Mouse (Mus musculus) erythroblast, embryonic 14.5 days (primary cell): ENCODE data around the gene Kcnip3. TPM values are rescaled to one million over a fixed set of nuclear protein-coding genes. Genes with fewer than 3 reads are reported as not detected.

Source experiments
- H3K27me3 ChIP-seq: 2 replicates; pipeline ENCODE4 v1.6.1; 2012; ENCODE audit warnings: inconsistent platforms; ENCODE audit not compliant: control insufficient read depth
- H3K36me3 ChIP-seq: 2 replicates; pipeline ENCODE4 v1.6.1; 2012; ENCODE audit warnings: mild to moderate bottlenecking, inconsistent platforms; ENCODE audit not compliant: control insufficient read depth
- H3K4me1 ChIP-seq: 2 replicates; pipeline ENCODE4 v1.6.1; 2012; ENCODE audit warnings: inconsistent platforms; ENCODE audit not compliant: control insufficient read depth
- H3K4me3 ChIP-seq: replicated peaks from 2 replicates; pipeline ENCODE3; 2012; ENCODE audit warnings: moderate library complexity, mild to moderate bottlenecking, inconsistent platforms
- H3K9me3 ChIP-seq: 2 replicates; pipeline ENCODE4 v1.6.1; 2012; ENCODE audit warnings: low read length, inconsistent platforms, mixed read lengths; ENCODE audit not compliant: control insufficient read depth
- GATA1 ChIP-seq: IDR thresholded peaks from 2 replicates; pipeline ENCODE4 v1.6.1; 2012; ENCODE audit warnings: low read length, inconsistent platforms, mixed read lengths
- TAL1 ChIP-seq: IDR thresholded peaks from 3 replicates; pipeline ENCODE4 v1.6.1; 2012; ENCODE audit warnings: low read length, inconsistent platforms, mixed read lengths
- polyA plus RNA-seq: library from polyadenylated mRNA; stranded (reverse); fragments of >175 nt; gene quantifications from 2 replicates; pipeline ENCODE4 v1.2.3, GENCODE M21; 2012

Kcnip3 gene
- polyA plus RNA-seq, 1 experiment: 0.05 TPM

GRCm38 (mm10) chr2:127506131-127506632, 15.7 kb downstream of the Kcnip3 start:
- H3K4me3 ChIP-seq: no peak overlapping the region
- H3K36me3 ChIP-seq: no peaks in the 10 kb centered on the region
- no peaks in the 10 kb centered on the region for H3K4me1 ChIP-seq

DNA sequence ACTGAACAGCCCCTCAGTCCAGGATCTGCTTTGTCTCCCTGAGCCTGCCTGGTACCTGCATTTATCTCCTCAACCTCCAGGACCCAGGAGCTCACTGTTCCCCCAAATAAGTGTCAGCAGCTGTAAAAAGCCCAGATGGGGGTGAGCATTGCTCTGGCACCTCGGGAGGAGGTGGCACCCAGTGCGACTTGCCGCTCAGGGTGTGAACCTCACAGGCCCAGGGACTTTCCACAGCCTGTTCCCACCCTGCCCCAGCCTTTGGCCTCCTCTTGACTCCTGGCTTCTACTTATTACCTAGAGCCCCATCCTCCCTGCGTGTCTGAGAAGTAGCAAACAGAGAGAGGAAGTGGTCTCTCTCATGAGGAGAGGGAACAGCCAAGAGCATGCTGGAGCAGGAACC, 16.7 kb downstream of the Kcnip3 start:
- H3K36me3 ChIP-seq: no peaks in the 10 kb centered on the region
- H3K9me3 ChIP-seq: no peaks in the 10 kb centered on the region
- H3K4me3 ChIP-seq: no peak overlapping the region
- TF ChIP-seq TAL1 (no peak), GATA1 (no peak)
- no peaks in the 10 kb centered on the region for H3K4me1 ChIP-seq
- H3K27me3 ChIP-seq: peaks cover 4% of the 10 kb centered on the region

More at GRCm38 (mm10) chr2:127506131-127506632, 15.7 kb downstream of the Kcnip3 start:
- peaks cover 4% of the 10 kb centered on the region for H3K27me3 ChIP-seq
- no peak for TF ChIP-seq GATA1
- H3K9me3 ChIP-seq: no peaks in the 10 kb centered on the region

GRCm38 (mm10) chr2:127503751-127504549, 17.9 kb downstream of the Kcnip3 start:
- Histone ChIP-seq H3K36me3 (no peaks in the 10 kb centered on the region), H3K9me3 (no peaks in the 10 kb centered on the region), H3K4me1 (no peaks in the 10 kb centered on the region), H3K27me3 (peaks cover 6% of the 10 kb centered on the region), H3K4me3 (no peak overlapping the region)
- no peak for TF ChIP-seq TAL1
- no peak for TF ChIP-seq GATA1

- H3K36me3 ChIP-seq: no peaks in the 10 kb centered on the region
- no peak for TF ChIP-seq TAL1
- no peak for TF ChIP-seq GATA1
Observed at GRCm38 (mm10) chr2:127501061-127501460, 20.8 kb downstream of the Kcnip3 start.

DNA sequence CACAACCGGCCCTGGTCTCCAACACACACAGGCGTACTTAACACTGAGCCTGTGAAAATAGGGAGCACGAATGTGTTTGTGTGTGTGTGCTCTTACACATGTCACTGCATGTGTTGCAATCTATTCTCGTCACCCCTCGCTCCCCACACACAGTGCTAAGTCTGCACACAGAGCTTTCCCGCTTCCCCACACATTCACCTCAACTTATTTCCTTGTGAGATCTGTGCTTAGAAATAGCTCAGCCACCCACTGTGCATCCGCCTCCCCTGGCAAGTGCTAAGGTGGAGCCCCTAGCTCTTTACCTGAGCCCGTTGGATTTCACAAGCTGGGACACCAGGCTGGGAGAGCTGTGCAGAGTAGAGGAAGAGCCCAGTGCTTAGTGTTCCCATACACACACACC, 23.1 kb downstream of the Kcnip3 start:
- TF ChIP-seq TAL1 (no peak), GATA1 (no peak)
- no peaks in the 10 kb centered on the region for H3K36me3 ChIP-seq
- no peak overlapping the region for H3K4me3 ChIP-seq
- H3K27me3 ChIP-seq: peaks cover 2% of the 10 kb centered on the region; the same call in 1 of the 2 replicates
- H3K9me3 ChIP-seq: no peaks in the 10 kb centered on the region
- H3K4me1 ChIP-seq: no peaks in the 10 kb centered on the region

More at GRCm38 (mm10) chr2:127501061-127501460, 20.8 kb downstream of the Kcnip3 start:
- no peaks in the 10 kb centered on the region for H3K9me3 ChIP-seq
- H3K4me1 ChIP-seq: no peaks in the 10 kb centered on the region
- no peak overlapping the region for H3K4me3 ChIP-seq
- peaks cover 6% of the 10 kb centered on the region for H3K27me3 ChIP-seq

- Histone ChIP-seq H3K9me3 (no peaks in the 10 kb centered on the region), H3K27me3 (peaks cover 2% of the 10 kb centered on the region; the same call in 1 of the 2 replicates), H3K4me1 (no peaks in the 10 kb centered on the region), H3K36me3 (no peaks in the 10 kb centered on the region), H3K4me3 (no peak overlapping the region)
- TF ChIP-seq GATA1 (no peak), TAL1 (no peak)
Observed at GRCm38 (mm10) chr2:127496321-127496720, 25.6 kb downstream of the Kcnip3 start.

DNA sequence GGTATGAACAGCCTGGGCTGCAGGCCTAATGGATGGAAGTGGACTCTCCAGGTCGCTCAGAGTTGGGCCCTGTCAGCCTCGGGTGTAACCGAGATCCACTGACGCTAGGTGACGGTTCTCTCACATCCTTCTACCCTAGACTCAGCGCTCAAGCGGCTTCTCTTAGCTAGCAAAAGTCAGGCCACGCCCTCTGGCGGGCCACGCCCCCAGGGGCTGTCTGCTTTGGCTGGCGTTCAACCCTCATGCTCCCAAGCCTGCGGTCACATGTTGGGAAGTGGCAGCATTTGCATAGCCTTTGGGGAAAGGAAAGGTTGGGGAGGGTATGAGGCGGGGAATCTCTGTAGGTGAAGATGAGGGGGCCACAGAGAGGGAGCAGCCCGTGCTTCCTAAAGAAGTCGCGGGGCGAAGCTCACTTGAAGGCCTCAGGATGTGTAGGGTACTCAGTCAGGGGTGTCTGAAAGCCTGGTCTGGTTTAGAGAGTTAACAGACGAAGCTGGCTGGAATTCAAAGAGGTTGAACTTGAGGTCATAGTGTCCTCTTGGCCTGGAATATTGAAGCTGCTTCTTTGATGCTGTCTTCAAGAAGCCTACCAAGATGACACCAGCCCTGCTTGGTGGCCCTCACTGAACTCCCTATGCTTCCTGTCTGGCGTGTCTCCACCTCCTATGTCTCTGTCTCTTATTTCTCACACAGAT, 37.3 kb downstream of the Kcnip3 start:
- H3K4me3 ChIP-seq: no peak overlapping the region
- H3K27me3 ChIP-seq: peaks cover 64% of the 10 kb centered on the region
- H3K9me3 ChIP-seq: no peaks in the 10 kb centered on the region; the same call in 1 of the 2 replicates
- no peak for TF ChIP-seq TAL1
- no peak for TF ChIP-seq GATA1
- no peaks in the 10 kb centered on the region for H3K36me3 ChIP-seq
- H3K4me1 ChIP-seq: peaks cover 7% of the 10 kb centered on the region

- Histone ChIP-seq H3K36me3 (no peaks in the 10 kb centered on the region), H3K27me3 (peaks cover 73% of the 10 kb centered on the region), H3K9me3 (no peaks in the 10 kb centered on the region; the same call in 1 of the 2 replicates), H3K4me3 (no peak overlapping the region), H3K4me1 (peaks cover 7% of the 10 kb centered on the region)
- TF ChIP-seq GATA1 (no peak), TAL1 (no peak)
Observed at GRCm38 (mm10) chr2:127483001-127483400, 38.9 kb downstream of the Kcnip3 start.

- H3K4me3 ChIP-seq: no peak overlapping the region
- no peaks in the 10 kb centered on the region for H3K36me3 ChIP-seq
- peaks cover 7% of the 10 kb centered on the region for H3K4me1 ChIP-seq
- TF ChIP-seq TAL1 (no peak), GATA1 (no peak)
- peaks cover 73% of the 10 kb centered on the region for H3K27me3 ChIP-seq
- H3K9me3 ChIP-seq: no peaks in the 10 kb centered on the region; the same call in 1 of the 2 replicates
Observed at GRCm38 (mm10) chr2:127482533-127482911, 39.4 kb downstream of the Kcnip3 start.
